In the genomic region with DNA sequence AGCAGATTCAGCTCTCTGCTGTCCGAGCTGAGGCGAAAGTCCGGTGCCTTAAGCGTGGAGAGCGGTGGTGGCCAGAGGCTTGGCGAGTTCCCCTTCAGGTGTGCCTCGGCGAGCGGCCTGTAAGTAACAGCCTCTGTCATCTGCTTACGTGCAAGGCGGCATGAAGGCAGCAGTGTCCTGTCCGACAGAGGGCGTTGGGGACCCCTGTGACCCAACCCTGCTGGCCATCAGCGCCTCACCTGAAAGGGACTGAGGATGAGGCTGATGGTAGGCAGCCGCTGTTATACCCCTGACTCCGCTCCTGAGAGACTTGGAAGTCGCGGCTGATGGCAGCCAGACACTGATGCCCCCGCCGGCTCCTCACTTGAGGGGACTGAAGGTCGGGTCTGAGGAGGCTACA, we compare ENCODE assay signal across 8 mouse cellular contexts. TPM values are rescaled to one million over a fixed set of nuclear protein-coding genes. Genes with fewer than 3 reads are reported as not detected.
DNase-seq lines count a peak whose midpoint lies in the region; ATAC-seq and TF ChIP-seq lines count a peak whose summit lies in the region.
"Not testable (repeated sequence)": the region's sequence is repeated elsewhere in the genome, so short reads cannot be mapped to it uniquely, and the experiment has no call there.

No protein-coding gene starts in this region.

- H3K9me3 ChIP-seq in ES-Bruce4 (replicated peaks; ENCODE audit: control insufficient read depth, insufficient read depth, low read length, poor library complexity, severe bottlenecking); forebrain, embryonic 13.5 days (replicated peaks); lung, embryonic 16.5 days (ENCODE audit: control insufficient read depth, low read length): not testable (repeated sequence)

- not testable (repeated sequence) for TF ChIP-seq POLR2A in ES-Bruce4 (IDR thresholded peaks at IDR 0.05; ENCODE audit: insufficient read depth, low read length); thymus, adult 2 months (IDR thresholded peaks at IDR 0.05; ENCODE audit: control insufficient read depth, extremely low read depth, insufficient read depth, low read length, poor library complexity)

- 1% methylated on average over 16 of the region's 21 CpGs for WGBS in forebrain, embryonic 13.5 days
- WGBS in lung, embryonic 16.5 days = 1% methylated on average over 16 of the region's 21 CpGs
- WGBS in thymus, adult 2 months = 1% methylated on average over 18 of the region's 21 CpGs

- H3K36me3 ChIP-seq in ES-Bruce4 (ENCODE audit: control insufficient read depth, insufficient read depth, low read length, poor library complexity, severe bottlenecking); forebrain, embryonic 13.5 days (ENCODE audit: poor library complexity, severe bottlenecking); lung, embryonic 16.5 days (ENCODE audit: control insufficient read depth, insufficient read depth, low read length); thymus, adult 2 months (ENCODE audit: control insufficient read depth, insufficient read depth, low read length): not testable (repeated sequence)

- not testable (repeated sequence) for H3K4me1 ChIP-seq in ES-Bruce4 (ENCODE audit: control insufficient read depth, insufficient read depth, low read length); forebrain, embryonic 13.5 days; lung, embryonic 16.5 days (replicated peaks; ENCODE audit: control insufficient read depth, insufficient read depth, low read length); thymus, adult 2 months (replicated peaks; ENCODE audit: control insufficient read depth, insufficient read depth, low read length)

- peak; percentile 42 for TF ChIP-seq CTCF in ES-Bruce4 (IDR thresholded peaks at IDR 0.05; ENCODE audit: low read depth, low read length)
- TF ChIP-seq CTCF in layer of hippocampus, adult 2 months (conservative IDR thresholded peaks at IDR 0.05) = 0 out of 2 replicates have a peak, but pooled peaks have one; percentile 5
- TF ChIP-seq CTCF in thymus, adult 2 months (IDR thresholded peaks at IDR 0.05; ENCODE audit: borderline replicate concordance, control insufficient read depth, extremely low read depth, insufficient read depth, low read length, poor library complexity) = not testable (repeated sequence)

- H3K9ac ChIP-seq in ES-Bruce4 (ENCODE audit: low read depth, poor library complexity, severe bottlenecking) = peak overlapping the region; percentile 67; the same call in 1 of the 2 replicates
- peak overlapping the region; percentile 63 for H3K9ac ChIP-seq in forebrain, embryonic 13.5 days
- peak overlapping the region; percentile 73 for H3K9ac ChIP-seq in lung, embryonic 16.5 days (ENCODE audit: low read length)

- not testable (repeated sequence) for H3K27me3 ChIP-seq in ES-Bruce4 (ENCODE audit: control insufficient read depth, insufficient read depth, low read length, poor library complexity, severe bottlenecking); forebrain, embryonic 13.5 days; lung, embryonic 16.5 days (ENCODE audit: control insufficient read depth, insufficient read depth, low read depth, low read length); thymus, adult 2 months (ENCODE audit: control insufficient read depth, insufficient read depth, low read length)

- H3K4me2 ChIP-seq in forebrain, embryonic 13.5 days = peak overlapping the region; percentile 68
- H3K4me2 ChIP-seq in lung, embryonic 16.5 days (ENCODE audit: low read depth, low read length) = peak overlapping the region; percentile 76

- peak; percentile 50 for DNase-seq in c-Kit-positive CD71-positive TER-119-positive erythroid progenitor cells, embryonic 14.5 days (ENCODE audit: low spot score)
- DNase-seq in heart, postnatal 14 days = peak; percentile 49 to 53
- DNase-seq in layer of hippocampus, adult 2 months (ENCODE audit: low spot score in 2 of 2) = peak; percentile 26 to 41
- DNase-seq in ovary, adult 18-20 months (ENCODE audit: low spot score) = peak; percentile 25
- DNase-seq in thymus, adult 2 months = peak; percentile 53

- intact Hi-C loops in heart, postnatal 14 days (cut with DNase I) = loop anchor here (5.0 kb wide), 1 partner anchor 45 kb away; no protein-coding TSS in a partner anchor

- TF ChIP-seq EP300 in ES-Bruce4 (IDR thresholded peaks at IDR 0.05; ENCODE audit: insufficient read depth, low read depth, low read length) = not testable (repeated sequence)

- not testable (repeated sequence) for ATAC-seq in forebrain, embryonic 13.5 days; lung, embryonic 16.5 days (ENCODE audit: low read depth)

- peak overlapping the region; percentile 58 for H3K4me3 ChIP-seq in ES-Bruce4 (ENCODE audit: low read depth, low read length)
- peak overlapping the region; percentile 49 for H3K4me3 ChIP-seq in forebrain, embryonic 13.5 days
- peak overlapping the region; percentile 74 for H3K4me3 ChIP-seq in layer of hippocampus, adult 2 months
- H3K4me3 ChIP-seq in lung, embryonic 16.5 days (ENCODE audit: low read length) = peak overlapping the region; percentile 57
- peak overlapping the region; percentile 68 for H3K4me3 ChIP-seq in thymus, adult 2 months (ENCODE audit: control insufficient read depth, insufficient read depth, low read length)

- H3K27ac ChIP-seq in ES-Bruce4 (ENCODE audit: insufficient read depth, low read length); thymus, adult 2 months (ENCODE audit: control insufficient read depth, insufficient read depth, low read length): not testable (repeated sequence)
- peak overlapping the region; percentile 48 for H3K27ac ChIP-seq in forebrain, embryonic 13.5 days
- H3K27ac ChIP-seq in layer of hippocampus, adult 2 months = peak overlapping the region; percentile 83
- peak overlapping the region; percentile 22; the same call in 1 of the 2 replicates for H3K27ac ChIP-seq in lung, embryonic 16.5 days (ENCODE audit: low read length)

RNA-seq across cellular contexts. Expression of gene Abhd18, which starts 0.2 kb away (rescaled TPM):
- 2.8 and 3.2 TPM in 2 replicates for polyA plus RNA-seq in ES-Bruce4 (2011; ENCODE audit: insufficient read depth, insufficient read length, low read depth, missing spikeins)
- polyA plus RNA-seq in forebrain, embryonic 13.5 days (2015; fragmentation: Nextera tagmentation; extraction: Ambion mirVana) = 9.5 and 12.1 TPM in 2 replicates
- total RNA-seq in heart, postnatal 14 days (2021) = 10 to 100 TPM; 65.1 to 65.4 TPM
- 10 to 100 TPM; 12.2 to 14.5 TPM for total RNA-seq in layer of hippocampus, adult 2 months (2021)
- polyA plus RNA-seq in lung, embryonic 16.5 days (2015; fragmentation: Nextera tagmentation; extraction: Ambion mirVana) = 7.2 and 8.6 TPM in 2 replicates
- 4.8 and 6.4 TPM in 2 replicates for polyA plus RNA-seq in thymus, adult 2 months (2012; rRNA removed)

RNA-seq across cellular contexts. Expression of gene Mfsd8, which starts 0.3 kb away (rescaled TPM):
- 4.9 and 5.4 TPM in 2 replicates for polyA plus RNA-seq in ES-Bruce4 (2011; ENCODE audit: insufficient read depth, insufficient read length, low read depth, missing spikeins)
- 17.5 and 17.7 TPM in 2 replicates for polyA plus RNA-seq in forebrain, embryonic 13.5 days (2015; fragmentation: Nextera tagmentation; extraction: Ambion mirVana)
- total RNA-seq in heart, postnatal 14 days (2021) = 10 to 100 TPM; 14.4 to 17.0 TPM
- total RNA-seq in layer of hippocampus, adult 2 months (2021) = 10 to 100 TPM; 19.5 to 24.0 TPM
- polyA plus RNA-seq in lung, embryonic 16.5 days (2015; fragmentation: Nextera tagmentation; extraction: Ambion mirVana) = 7.1 and 7.4 TPM in 2 replicates
- polyA plus RNA-seq in thymus, adult 2 months (2012; rRNA removed) = 7.5 and 8.3 TPM in 2 replicates

RNA-seq across cellular contexts. Expression of gene Plk4, which starts 47.2 kb away (rescaled TPM):
- 56.0 and 59.1 TPM in 2 replicates for polyA plus RNA-seq in ES-Bruce4 (2011; ENCODE audit: insufficient read depth, insufficient read length, low read depth, missing spikeins)
- polyA plus RNA-seq in forebrain, embryonic 13.5 days (2015; fragmentation: Nextera tagmentation; extraction: Ambion mirVana) = 46.8 and 48.7 TPM in 2 replicates
- 1 to 10 TPM; 3.3 to 7.4 TPM for total RNA-seq in heart, postnatal 14 days (2021)
- total RNA-seq in layer of hippocampus, adult 2 months (2021) = 1 to 10 TPM; 3.8 to 6.0 TPM
- 57.6 and 64.0 TPM in 2 replicates for polyA plus RNA-seq in lung, embryonic 16.5 days (2015; fragmentation: Nextera tagmentation; extraction: Ambion mirVana)
- 15.8 and 19.5 TPM in 2 replicates for polyA plus RNA-seq in thymus, adult 2 months (2012; rRNA removed)

RNA-seq across cellular contexts. Expression of gene 1700034I23Rik, which starts 55.3 kb away (rescaled TPM):
- not detected in 2 replicates for polyA plus RNA-seq in ES-Bruce4 (2011; ENCODE audit: insufficient read depth, insufficient read length, low read depth, missing spikeins)
- polyA plus RNA-seq in forebrain, embryonic 13.5 days (2015; fragmentation: Nextera tagmentation; extraction: Ambion mirVana) = 0.14 and 0.38 TPM in 2 replicates
- not detected for total RNA-seq in heart, postnatal 14 days (2021)
- under 1 TPM in 1 of 2 experiments, not detected in 1; 0.25 TPM for total RNA-seq in layer of hippocampus, adult 2 months (2021)
- polyA plus RNA-seq in lung, embryonic 16.5 days (2015; fragmentation: Nextera tagmentation; extraction: Ambion mirVana) = 0.14 and 0.20 TPM in 2 replicates
- polyA plus RNA-seq in thymus, adult 2 months (2012; rRNA removed) = 0.04 TPM in 1 of 2 replicates, not detected in the other
